Mouse (Mus musculus): ENCODE measurements around the gene Dph2. TPM values are rescaled to one million over a fixed set of nuclear protein-coding genes. Genes with fewer than 3 reads are reported as not detected.
A peak's percentile ranks its signal among the peaks of the same experiment; 100 is the strongest.

Gene Dph2
- 1 to 10 TPM; 2.9 to 5.0 TPM for total RNA-seq (2021)

DNA sequence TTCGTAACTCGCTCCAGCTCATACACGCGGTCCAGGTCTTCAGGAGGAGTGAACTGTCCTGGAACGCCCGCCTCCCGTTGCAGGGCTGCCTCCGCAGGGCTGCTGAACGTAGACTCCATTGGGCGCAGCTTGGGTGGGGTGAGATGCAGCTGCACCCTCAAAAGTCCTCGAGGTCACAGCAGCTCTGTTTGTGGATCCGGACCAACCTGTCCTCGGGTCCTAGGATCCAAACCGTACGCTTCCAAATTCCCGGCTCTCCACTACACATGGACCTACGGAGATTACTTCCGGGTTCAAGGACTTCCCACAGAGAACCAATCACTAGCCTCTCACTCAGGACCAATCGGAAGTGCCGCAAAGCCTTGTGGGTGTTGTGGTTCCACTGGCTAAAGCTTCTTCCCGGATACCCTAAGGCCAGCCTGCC is at the start of gene Dph2:
TSS of gene Dph2 (minus strand) at position 295 of the 424 bp plus-strand sequence.
- DNase-seq = peak; percentile 75 to 78
- intact Hi-C loops (cut with DNase I) = loop anchor here (1.0 kb wide), 1 partner anchor 24 kb away; no protein-coding TSS in a partner anchor

DNA sequence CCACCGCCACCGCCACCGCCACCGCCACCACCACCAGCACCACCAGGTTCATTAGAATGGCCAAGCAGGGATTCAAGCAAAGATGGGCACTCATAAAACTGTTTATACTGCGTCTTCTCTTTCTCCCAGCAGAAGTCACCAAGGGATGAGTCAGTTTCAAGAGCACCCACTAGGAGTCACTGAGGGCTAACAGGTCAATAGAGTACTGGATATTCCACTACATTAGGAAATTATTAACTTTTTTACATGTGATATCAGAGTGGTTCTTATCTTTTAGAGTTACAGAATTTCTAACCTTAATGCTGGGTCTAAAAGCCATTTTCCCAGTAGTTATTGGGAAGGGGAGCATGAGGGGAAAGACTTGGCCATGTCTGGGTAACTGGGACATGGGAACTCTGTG is 45.1 kb upstream of the Dph2 start:
- DNase-seq = no peak
- intact Hi-C loops (cut with DNase I) = no loop called here

DNA sequence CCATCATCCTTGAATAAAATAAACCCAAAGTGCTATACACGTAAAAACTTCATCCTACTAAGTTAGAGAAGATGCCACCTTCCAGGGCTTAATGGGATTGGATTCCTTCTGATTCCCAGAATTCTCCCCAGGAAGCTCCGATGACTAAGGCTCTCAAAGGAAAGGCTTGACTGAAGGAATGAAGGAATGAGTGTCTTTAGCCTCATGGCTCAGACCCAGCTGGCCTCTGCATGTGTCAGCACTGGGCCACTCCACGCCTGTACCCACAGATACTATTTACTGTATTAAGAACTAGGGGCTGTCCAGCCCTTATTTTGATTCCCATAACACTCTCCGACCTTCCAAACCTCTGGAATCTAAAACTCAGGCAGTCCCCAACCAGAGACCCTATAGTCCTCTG is 42.2 kb upstream of the Dph2 start:
- intact Hi-C loops (cut with DNase I) = no loop called here

DNA sequence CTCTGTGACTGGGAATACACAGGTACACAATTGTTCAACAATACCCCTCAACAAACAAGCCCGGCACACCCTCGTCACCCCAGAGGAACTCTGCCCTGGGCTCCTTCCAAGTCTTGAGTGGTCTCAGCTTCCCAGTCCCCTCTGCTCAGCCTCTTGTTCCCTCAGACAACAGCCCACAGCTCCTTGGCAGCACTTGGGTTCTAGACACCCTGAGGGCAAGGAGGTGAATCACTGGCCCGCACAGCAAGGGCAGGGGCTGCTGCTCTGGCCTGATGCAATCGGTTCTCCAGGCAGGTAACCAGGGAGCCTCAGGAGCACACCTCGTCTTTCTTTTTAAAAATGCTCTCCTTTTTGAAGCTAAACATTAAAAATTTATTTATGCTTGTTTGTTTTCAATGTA is 41.4 kb upstream of the Dph2 start:
- intact Hi-C loops (cut with DNase I) = no loop called here

More for the DNA sequence above, 42.2 kb upstream of the Dph2 start:
- DNase-seq = no peak

DNA sequence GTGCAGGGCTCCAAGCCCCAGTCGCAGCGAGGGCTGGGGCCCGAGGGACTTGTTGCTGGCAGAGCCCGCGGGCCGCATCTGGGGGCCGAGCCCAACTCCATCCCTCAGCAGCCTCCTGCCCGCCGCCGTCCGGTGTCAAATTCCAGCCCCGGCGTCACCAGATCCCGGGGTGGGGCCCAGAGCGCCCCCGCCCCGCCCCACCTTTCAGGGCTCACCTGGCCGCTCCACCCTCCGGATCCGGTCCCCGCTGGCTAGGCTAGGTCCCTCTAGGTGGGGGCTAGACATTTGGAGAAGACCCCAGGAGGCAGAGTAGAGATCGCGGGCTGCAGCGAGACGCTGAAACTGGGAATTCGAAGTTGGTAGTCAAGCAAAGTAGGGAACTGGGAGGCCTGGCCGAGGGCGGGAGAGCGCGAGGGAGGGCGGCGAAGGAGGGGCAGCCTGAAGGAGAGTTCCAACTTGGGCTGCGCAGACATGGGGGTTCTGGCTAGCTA is 37.6 kb upstream of the Dph2 start, which contains the start of gene Artn:
TSS of gene Artn (minus strand) at position 373 of the 491 bp plus-strand sequence.
- intact Hi-C loops (cut with DNase I) = no loop called here
- DNase-seq = peak in 1 of 2 experiments; percentile 22

More for the DNA sequence above, 41.4 kb upstream of the Dph2 start:
- no peak for DNase-seq

DNA sequence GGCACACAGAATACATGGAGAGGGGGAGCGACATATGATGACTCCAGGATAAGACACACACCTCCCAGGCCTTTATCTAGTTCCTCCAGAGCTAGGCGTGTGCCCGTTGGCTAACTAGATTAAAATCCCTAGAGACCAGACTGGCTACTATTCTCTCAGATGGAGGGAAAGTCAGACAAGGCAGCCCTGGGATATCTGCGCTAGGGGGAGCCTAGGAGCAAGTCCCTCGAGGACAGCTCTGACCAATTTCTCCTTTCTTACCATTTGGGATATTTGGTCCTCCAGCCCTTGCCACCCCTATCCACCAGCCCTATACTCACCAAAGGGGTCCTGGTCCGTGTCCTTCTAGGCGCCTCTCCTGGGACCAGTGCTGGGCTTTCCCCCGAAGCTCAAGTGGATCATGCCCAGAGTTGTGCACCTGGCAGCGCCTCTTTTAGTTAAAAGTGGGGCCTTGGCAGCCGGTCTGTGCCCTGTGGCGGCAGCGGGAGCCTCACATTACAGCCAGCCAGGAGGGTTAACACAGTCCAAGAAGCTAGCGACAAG is 36.9 kb upstream of the Dph2 start:
- intact Hi-C loops (cut with DNase I) = loop anchor here (1.0 kb wide), 1 partner anchor 155 kb away; no protein-coding TSS in a partner anchor
- DNase-seq = peak; percentile 61

DNA sequence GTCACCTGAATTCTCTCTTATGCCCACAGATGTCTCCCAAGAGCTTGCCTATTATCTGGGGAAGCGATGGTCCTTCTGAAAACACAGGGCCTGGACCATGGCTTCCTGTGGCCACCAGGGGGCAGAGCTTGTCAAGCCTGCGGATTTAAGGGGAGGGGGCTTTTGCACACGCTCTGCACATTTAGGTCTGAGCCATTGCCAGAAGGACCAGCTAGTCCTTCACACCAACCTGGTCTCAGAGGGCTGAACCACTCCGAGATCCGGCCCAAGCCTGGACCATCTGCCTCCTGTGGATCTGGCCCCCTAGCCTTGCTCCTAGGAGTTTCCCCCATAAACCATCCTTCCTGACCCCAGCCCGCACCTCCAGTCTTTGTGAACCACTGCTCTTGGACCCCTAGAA is 36.4 kb upstream of the Dph2 start:
- peak in 1 of 2 experiments; percentile 29 for DNase-seq
- intact Hi-C loops (cut with DNase I) = loop anchor here (1.0 kb wide), 1 partner anchor 155 kb away; no protein-coding TSS in a partner anchor

- DNase-seq = peak in 1 of 2 experiments; percentile 22
- intact Hi-C loops (cut with DNase I) = no loop called here
These were observed 35.0 kb upstream of the Dph2 start for GRCm38 (mm10) chr4:117926545-117927482.

GRCm38 (mm10) chr4:117924916-117925315 is 33.1 kb upstream of the Dph2 start:
- intact Hi-C loops (cut with DNase I) = no loop called here
- DNase-seq = no peak

DNA sequence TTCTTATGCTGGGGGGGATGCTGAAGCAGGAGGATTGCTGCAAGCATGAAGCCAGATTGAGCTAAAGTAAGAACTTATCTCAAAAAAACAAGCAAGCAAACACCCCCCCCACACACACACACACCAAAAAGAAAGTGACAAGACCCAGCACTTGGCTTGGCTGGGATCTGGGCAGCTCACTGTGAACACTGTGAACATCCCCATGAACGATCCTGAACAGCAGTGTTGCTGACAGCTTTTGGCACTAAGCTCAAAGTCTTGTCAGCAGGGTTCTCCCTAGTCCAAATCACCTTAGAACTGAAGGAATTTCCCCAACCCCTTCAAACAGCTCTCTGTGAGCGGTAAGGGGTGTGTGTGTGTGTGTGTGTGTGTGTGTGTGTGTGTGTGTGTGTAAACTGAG is 31.6 kb upstream of the Dph2 start:
- intact Hi-C loops (cut with DNase I) = no loop called here
- DNase-seq = no peak

DNA sequence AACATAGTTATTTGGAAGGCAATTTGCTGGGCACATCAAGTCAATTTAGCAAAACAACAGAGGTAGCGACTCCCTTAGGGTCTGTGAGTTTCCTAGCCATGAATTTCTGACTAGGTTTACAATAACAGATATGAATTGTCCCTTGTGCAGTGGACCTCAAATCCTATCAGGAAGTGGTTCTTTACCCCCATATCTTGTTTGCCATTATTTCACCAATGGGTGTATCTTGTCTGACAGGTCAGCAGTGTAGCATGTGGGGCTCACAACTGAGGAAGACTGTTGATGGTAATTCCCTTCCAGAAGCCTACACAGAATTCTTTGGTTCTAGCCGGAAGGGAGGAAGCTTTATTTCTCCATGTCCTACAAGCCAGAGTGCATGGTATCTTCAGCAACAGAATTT is 29.5 kb upstream of the Dph2 start:
- intact Hi-C loops (cut with DNase I) = no loop called here
- DNase-seq = no peak

- no peak for DNase-seq
- intact Hi-C loops (cut with DNase I) = loop anchor here (5.0 kb wide), 1 partner anchor 81 kb away; no protein-coding TSS in a partner anchor
These were observed 26.9 kb upstream of the Dph2 start for GRCm38 (mm10) chr4:117918762-117919161.

GRCm38 (mm10) chr4:117918261-117918660 is 26.4 kb upstream of the Dph2 start:
- no peak for DNase-seq
- intact Hi-C loops (cut with DNase I) = loop anchor here (5.0 kb wide), 1 partner anchor 81 kb away; no protein-coding TSS in a partner anchor

DNA sequence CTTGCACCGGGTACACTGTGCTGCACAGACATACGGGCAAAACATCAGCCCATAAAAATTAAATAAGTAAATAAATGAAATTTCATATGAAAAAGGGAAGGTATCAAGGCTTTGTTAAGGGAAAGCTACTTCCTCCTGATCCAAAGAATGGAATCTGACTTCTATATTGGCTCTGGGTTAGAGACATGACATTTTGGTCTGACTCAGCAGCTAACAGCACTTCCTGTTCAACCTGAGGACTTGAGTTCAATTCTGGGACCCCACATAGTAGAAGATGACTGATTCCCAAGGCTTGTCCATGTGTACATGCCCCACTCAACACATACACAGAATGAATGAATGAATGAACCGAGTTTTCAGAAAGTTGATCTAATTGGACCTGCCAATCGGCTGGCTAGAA is 26.0 kb upstream of the Dph2 start:
- intact Hi-C loops (cut with DNase I) = loop anchor here (5.0 kb wide), 1 partner anchor 81 kb away; no protein-coding TSS in a partner anchor
- DNase-seq = no peak

DNA sequence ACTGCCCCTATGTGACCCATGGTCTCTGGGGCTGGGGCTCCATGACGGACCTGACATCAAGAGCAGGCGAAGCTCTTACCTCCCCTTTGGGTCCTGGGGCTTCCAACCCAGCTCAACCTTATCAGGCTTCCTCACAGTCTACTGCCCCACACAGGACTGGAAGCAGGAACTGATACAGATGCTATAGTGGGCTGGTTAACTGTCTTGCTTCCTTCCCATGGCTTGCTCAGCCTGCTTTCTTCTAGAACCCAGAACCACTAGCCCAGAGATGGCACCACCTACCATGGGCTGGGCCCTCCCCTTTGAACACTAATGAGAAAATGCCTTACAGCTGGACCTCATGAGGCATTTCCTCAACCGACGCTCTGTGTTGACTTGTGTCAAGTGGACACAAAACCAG is 25.6 kb upstream of the Dph2 start:
- intact Hi-C loops (cut with DNase I) = loop anchor here (5.0 kb wide), 1 partner anchor 80 kb away; no protein-coding TSS in a partner anchor
- DNase-seq = no peak

- intact Hi-C loops (cut with DNase I) = loop anchor here (5.0 kb wide), 1 partner anchor 79 kb away; no protein-coding TSS in a partner anchor
These were observed 24.6 kb upstream of the Dph2 start for GRCm38 (mm10) chr4:117916386-117916785.

DNA sequence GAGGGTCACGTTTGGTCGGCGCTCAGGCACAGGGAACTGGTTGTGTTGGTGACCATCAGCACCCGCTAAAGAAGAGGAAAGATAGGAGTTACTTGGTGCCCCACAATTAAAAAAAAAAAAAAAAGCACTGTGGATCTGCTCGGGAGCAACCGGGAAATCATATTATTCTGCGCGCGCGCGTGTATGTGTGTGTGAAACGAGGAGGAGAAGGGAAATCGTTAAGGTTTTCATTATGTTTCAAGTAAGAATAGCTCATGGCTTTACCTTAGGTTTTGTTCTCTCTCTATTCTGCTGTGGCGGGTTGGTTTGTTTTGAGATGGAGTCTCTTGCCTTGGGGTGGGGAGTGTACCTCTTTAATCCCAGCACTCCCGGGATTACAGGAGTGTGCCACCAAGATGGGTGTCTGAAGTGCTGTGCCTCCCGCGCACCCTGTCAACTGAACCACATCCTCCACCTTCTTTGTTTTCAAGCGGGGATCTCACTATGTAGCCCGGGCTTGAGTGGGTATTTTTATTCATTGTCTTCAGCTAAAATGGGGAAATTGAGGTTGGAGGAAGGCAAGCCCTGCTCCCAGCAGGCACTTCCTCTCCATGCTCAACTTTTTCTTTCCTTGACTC is 23.8 kb upstream of the Dph2 start:
- DNase-seq = no peak
- intact Hi-C loops (cut with DNase I) = loop anchor here (1.0 to 5.0 kb wide), 2 partner anchors 23 to 78 kb away; partner anchors contain the start of gene Dph2

More at GRCm38 (mm10) chr4:117916386-117916785, 24.6 kb upstream of the Dph2 start:
- DNase-seq = no peak

GRCm38 (mm10) chr4:117914591-117915442 is 23.0 kb upstream of the Dph2 start, which contains the start of gene Ipo13:
Gene Ipo13 (minus strand): TSS chr4:117914999.
- peak; percentile 94 to 98 for DNase-seq
- intact Hi-C loops (cut with DNase I) = loop anchor here (1.0 to 5.0 kb wide), 2 partner anchors 23 to 78 kb away; partner anchors contain the start of gene Dph2

- DNase-seq = no peak
- intact Hi-C loops (cut with DNase I) = no loop called here
These were observed 22.2 kb upstream of the Dph2 start for GRCm38 (mm10) chr4:117914031-117914430.

Data from heart, postnatal 36 days (tissue).